Mouse (Mus musculus): ENCODE data around the gene Pagr1a. TPM values are rescaled to one million over a fixed set of nuclear protein-coding genes. Genes with fewer than 3 reads are reported as not detected.

Pagr1a gene
- total RNA-seq, 2 experiments from 2014 or later: 17.1 to 17.7 TPM

- no peak for DNase-seq (ENCODE audit: extremely low spot score in 1 of 2, low spot score in 2 of 2)
- intact Hi-C loops (cut with DNase I): no loop called here
These were observed 6.1 kb downstream of the Pagr1a start for GRCm38 (mm10) chr7:127011051-127011450.

GRCm38 (mm10) chr7:127009307-127010085 is 7.7 kb downstream of the Pagr1a start:
- no peak for DNase-seq (ENCODE audit: extremely low spot score in 1 of 2, low spot score in 2 of 2)
- intact Hi-C loops (cut with DNase I): no loop called here

- intact Hi-C loops (cut with DNase I): no loop called here
- DNase-seq (ENCODE audit: extremely low spot score in 1 of 2, low spot score in 2 of 2): peak in 1 of 2 experiments; percentile 65
These were observed 8.7 kb downstream of the Pagr1a start for GRCm38 (mm10) chr7:127008239-127009019.

- intact Hi-C loops (cut with DNase I): no loop called here
- no peak for DNase-seq (ENCODE audit: extremely low spot score in 1 of 2, low spot score in 2 of 2)
These were observed 9.7 kb downstream of the Pagr1a start for GRCm38 (mm10) chr7:127007313-127008024.

DNA sequence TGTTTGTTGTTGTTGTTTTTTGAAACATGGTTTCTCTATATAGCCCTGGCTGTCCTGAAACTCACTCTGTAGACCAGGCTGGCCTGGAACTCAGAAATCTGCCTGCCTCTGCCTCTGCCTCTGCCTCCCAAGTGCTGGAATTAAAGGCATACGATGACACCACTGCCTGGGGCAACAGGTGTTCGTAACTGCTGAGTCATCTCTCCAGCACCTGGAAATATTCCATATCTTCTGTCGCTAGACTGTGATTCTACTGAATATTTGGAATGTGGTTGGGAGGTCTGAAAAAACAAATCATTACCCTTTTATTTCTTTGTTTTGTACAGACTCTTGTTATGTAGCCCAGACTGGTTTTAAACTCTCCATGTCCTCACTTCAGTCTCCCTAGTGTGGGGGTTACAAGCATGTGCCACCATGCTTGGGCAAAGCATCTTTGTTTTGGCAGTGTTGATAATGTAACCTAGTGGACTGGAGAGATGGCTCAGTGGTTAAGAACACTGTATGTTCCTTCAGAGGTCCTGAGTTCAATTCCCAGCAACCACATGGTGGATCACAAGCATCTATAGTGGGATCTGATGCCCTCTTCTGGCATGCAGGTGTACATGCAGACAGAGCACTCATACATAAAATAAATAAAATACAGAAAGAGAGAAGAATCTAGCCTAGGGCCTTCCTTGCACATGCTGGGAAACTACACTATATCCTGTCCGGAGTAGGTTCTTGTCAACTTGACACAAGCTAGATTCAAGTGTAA is 12.9 kb downstream of the Pagr1a start:
- DNase-seq (ENCODE audit: extremely low spot score in 1 of 2, low spot score in 2 of 2): no peak
- intact Hi-C loops (cut with DNase I): no loop called here

DNA sequence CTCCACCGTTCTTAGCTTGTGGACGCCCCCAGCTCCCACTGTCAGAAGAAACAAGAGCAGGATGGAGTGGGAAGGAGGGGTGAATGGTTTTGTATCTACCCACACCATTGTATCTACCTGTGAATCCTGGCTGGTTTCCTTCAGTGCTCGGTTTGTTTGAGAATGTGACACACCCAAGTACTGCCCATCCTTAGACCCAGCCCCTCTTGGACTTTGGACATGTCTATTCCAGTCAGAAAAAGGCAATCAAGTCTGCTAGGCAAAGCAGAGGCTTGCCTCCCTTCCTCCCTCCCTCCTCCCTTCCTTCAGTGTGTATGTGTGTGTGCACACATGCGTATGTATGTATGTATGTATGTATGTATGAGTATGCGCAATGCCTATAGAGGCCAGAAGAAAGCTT is 13.5 kb downstream of the Pagr1a start:
- intact Hi-C loops (cut with DNase I): no loop called here
- no peak for DNase-seq (ENCODE audit: extremely low spot score in 1 of 2, low spot score in 2 of 2)

- no peak for DNase-seq (ENCODE audit: extremely low spot score in 1 of 2, low spot score in 2 of 2)
- intact Hi-C loops (cut with DNase I): no loop called here
These were observed 17.6 kb downstream of the Pagr1a start for GRCm38 (mm10) chr7:126999568-126999967.

- intact Hi-C loops (cut with DNase I): no loop called here
- no peak for DNase-seq (ENCODE audit: extremely low spot score in 1 of 2, low spot score in 2 of 2)
These were observed 20.7 kb downstream of the Pagr1a start for GRCm38 (mm10) chr7:126996449-126996848.

GRCm38 (mm10) chr7:126988816-126989215 is 28.3 kb downstream of the Pagr1a start:
- intact Hi-C loops (cut with DNase I): no loop called here
- no peak for DNase-seq (ENCODE audit: extremely low spot score in 1 of 2, low spot score in 2 of 2)

GRCm38 (mm10) chr7:126986319-126986718 is 30.8 kb downstream of the Pagr1a start:
- DNase-seq (ENCODE audit: extremely low spot score in 1 of 2, low spot score in 2 of 2): peak in 1 of 2 experiments; percentile 61
- intact Hi-C loops (cut with DNase I): no loop called here

DNA sequence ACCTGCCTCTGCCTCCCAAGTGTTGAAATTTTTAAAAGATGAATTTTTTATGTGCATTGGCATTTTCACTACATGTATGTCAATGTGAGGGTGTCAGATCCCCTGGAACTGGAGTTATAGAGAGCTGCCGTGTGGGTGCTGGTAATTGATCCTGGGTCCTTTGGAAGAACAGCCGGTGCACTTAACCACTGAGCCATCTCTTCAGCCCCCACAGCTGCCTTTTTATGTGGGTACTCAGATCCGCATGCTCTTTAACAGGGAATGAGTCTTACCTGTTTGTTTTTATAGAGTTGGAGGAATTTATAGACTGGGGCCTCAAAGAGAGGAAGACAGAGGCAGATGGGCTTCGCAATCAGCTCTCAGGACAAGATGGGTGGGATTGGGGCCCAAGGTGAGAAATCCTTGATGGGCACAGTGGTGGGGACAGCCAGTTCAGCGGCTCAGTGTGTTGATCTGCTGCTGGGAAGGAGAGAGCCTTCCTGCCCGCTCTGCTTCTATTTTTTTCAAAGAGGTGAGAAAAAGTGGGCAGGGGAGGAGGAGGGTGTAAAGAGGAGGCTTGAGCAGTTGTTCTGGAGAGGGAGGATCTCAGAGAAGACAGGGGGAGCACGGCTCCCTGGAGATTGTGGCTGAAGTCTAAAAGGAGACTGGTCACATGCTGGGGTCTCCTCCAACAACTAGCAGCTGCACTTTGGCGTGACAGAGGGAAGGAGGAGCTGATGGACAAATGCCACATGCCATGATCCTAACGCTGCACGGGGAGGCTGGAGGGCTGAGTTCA is 32.3 kb downstream of the Pagr1a start:
- no peak for DNase-seq (ENCODE audit: extremely low spot score in 1 of 2, low spot score in 2 of 2)
- intact Hi-C loops (cut with DNase I): no loop called here

DNA sequence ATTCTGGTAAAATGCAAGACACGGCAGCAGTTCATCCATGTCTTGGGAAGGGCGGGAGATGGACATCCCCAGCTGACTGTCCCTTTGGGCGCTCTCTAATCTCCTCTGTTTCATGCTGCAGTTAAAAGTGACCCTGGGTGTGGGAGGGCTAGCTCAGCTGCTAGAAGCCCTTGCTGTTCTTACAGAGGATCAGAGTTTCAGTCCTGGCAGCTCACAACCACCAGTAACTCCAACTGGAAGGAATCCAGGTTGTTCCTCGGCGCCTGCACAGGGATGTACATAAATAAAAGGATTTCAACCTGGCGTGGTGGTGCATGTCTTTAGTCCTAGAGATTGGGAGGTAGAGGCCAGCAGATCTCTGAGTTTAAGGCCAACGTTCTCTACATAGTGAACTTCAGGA is 34.0 kb downstream of the Pagr1a start:
- no peak for DNase-seq (ENCODE audit: extremely low spot score in 1 of 2, low spot score in 2 of 2)
- intact Hi-C loops (cut with DNase I): no loop called here

GRCm38 (mm10) chr7:126982054-126982453 is 35.1 kb downstream of the Pagr1a start:
- DNase-seq (ENCODE audit: extremely low spot score in 1 of 2, low spot score in 2 of 2): no peak
- intact Hi-C loops (cut with DNase I): no loop called here

DNA sequence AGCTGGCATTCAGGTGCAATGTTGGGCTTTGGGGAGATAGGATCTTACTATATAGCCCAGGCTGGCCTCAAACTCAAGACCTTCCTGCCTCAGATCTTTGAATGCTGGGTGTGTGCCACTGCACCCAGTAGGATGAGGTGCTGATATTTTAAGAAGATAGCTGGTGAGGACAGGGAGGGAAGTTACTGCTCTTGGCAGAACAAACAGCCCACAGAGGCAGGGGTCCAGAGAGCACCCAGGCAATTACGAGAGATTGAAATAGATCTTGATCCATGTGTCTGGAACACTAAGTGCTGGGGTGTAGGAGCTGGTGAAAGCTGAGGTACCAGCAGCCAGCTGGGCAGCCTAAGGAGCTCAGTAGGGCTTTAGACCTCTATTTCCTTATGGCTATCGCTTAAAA is 35.6 kb downstream of the Pagr1a start:
- intact Hi-C loops (cut with DNase I): no loop called here
- no peak for DNase-seq (ENCODE audit: extremely low spot score in 1 of 2, low spot score in 2 of 2)

DNA sequence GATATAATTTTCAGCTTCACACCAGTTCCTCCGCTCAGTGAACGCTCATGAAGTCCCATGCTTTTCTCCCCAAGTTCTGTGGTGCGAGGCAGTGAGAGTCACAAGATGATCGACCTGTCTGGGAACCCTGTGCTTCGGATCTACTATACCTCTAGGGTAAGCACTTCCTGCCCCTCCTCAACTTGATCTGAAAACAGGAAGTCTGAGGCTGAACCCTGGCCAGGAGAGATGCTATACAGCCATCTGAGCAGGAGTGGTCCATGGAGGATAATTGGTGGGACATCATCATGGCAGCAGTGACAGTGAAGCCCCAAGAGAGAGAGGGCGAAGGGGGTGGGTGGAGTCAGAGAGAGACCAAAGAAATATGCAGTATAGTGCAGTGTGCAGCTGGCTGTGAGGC is 38.3 kb downstream of the Pagr1a start:
- intact Hi-C loops (cut with DNase I): loop anchor here (5.0 kb wide), 1 partner anchor 38 kb away; the partner anchor contains the start of genes Pagr1a and Pagr1b

GRCm38 (mm10) chr7:126976878-126977459 is 40.2 kb downstream of the Pagr1a start:
- no peak for DNase-seq (ENCODE audit: extremely low spot score in 1 of 2, low spot score in 2 of 2)
- intact Hi-C loops (cut with DNase I): loop anchor here (5.0 kb wide), 1 partner anchor 40 kb away; the partner anchor contains the start of genes Pagr1a and Pagr1b

More for the DNA sequence above, 38.3 kb downstream of the Pagr1a start:
- no peak for DNase-seq (ENCODE audit: extremely low spot score in 1 of 2, low spot score in 2 of 2)

Measured in left cerebral cortex, postnatal 10 days (tissue).